Mouse (Mus musculus) small intestine, adult 2 months (tissue): Measurements from ENCODE around the gene Gchfr.

Experiments
- CTCF ChIP-seq: fragments of 200-500 bp; IDR thresholded peaks from 2 replicates; pipeline ENCODE4 v1.5.1; 2012; ENCODE audit warnings: low read depth, mild to moderate bottlenecking, control low read depth, inconsistent platforms, low read length, moderate library complexity, mixed read lengths; ENCODE audit not compliant: insufficient replicate concordance, insufficient read length; ENCODE audit errors: extremely low read depth
- POLR2A ChIP-seq: fragments of 200-500 bp; IDR thresholded peaks from 2 replicates; pipeline ENCODE4 v1.6.1; 2012; ENCODE audit warnings: low read depth, mild to moderate bottlenecking, control low read depth, inconsistent platforms, low read length, moderate library complexity

- TF ChIP-seq CTCF (no peak), POLR2A (no peak)
Measured at GRCm38 (mm10) chr2:119177384-119177939, 9.9 kb downstream of the Gchfr start.
